Mouse (Mus musculus): ENCODE results near the gene Pin4.

DNA sequence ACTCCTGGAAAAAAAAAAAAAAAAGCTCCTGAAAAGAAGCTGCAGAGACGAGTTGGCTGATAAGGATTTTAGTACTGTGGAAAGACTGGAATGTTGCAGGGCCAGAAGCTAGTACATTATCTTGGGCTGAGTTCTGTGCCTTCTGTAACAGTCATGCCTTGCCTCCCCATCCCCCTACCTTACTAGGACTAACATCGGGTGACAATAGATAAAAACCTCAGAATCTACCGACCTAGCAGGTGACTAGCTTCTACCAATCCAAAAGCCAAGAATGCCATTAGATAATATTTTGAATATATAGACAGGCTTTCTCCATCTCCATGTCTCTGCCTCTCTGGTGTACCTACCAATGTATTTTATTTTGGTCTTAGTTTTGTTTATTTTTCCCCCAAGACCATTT, 51.7 kb downstream of the Pin4 start:
- no peak for TF ChIP-seq CTCF (IDR thresholded peaks at IDR 0.05; ENCODE audit: extremely low read depth, insufficient read depth, low read length)
- TF ChIP-seq POLR2A (IDR thresholded peaks at IDR 0.05; ENCODE audit: extremely low read depth, insufficient read depth, low read length): no peak
